Mouse (Mus musculus): ENCODE results near the gene Coa3. TPM values are rescaled to one million over a fixed set of nuclear protein-coding genes. Genes with fewer than 3 reads are reported as not detected.

The Coa3 gene
- total RNA-seq, 2 experiments from 2014 or later = 95.5 to 108 TPM

- H3K4me3 ChIP-seq = no peak overlapping the region
- no peak overlapping the region for H3K27ac ChIP-seq
- no peak for TF ChIP-seq CTCF (conservative IDR thresholded peaks at IDR 0.05)
- DNase-seq (ENCODE audit: low spot score in 2 of 2) = no peak
Observed at GRCm38 (mm10) chr11:101307744-101308143, 28.8 kb upstream of the Coa3 start.

- peak within 1 kb of the TSS; percentile 98 for H3K4me3 ChIP-seq
- H3K27ac ChIP-seq = peak within 1 kb of the TSS; percentile 82
- TF ChIP-seq CTCF (conservative IDR thresholded peaks at IDR 0.05) = peak; percentile 99
- DNase-seq (ENCODE audit: low spot score in 2 of 2) = peak; percentile 95 to 100
Observed at GRCm38 (mm10) chr11:101302004-101302798, 23.3 kb upstream of the Coa3 start, which contains the start of gene Becn1. TSS of gene Becn1 (minus strand) at chr11:101302286.

GRCm38 (mm10) chr11:101301299-101302003 lies 22.5 kb upstream of the Coa3 start:
- no peak for DNase-seq (ENCODE audit: low spot score in 2 of 2)
- Histone ChIP-seq H3K4me3 (peak overlapping the region; percentile 98), H3K27ac (peak overlapping the region; percentile 82)
- no peak for TF ChIP-seq CTCF (conservative IDR thresholded peaks at IDR 0.05)

GRCm38 (mm10) chr11:101300881-101301280 lies 22.0 kb upstream of the Coa3 start:
- Histone ChIP-seq H3K4me3 (peak overlapping the region; percentile 98), H3K27ac (no peak overlapping the region)
- peak; percentile 35 for TF ChIP-seq CTCF (conservative IDR thresholded peaks at IDR 0.05)
- no peak for DNase-seq (ENCODE audit: low spot score in 2 of 2)

GRCm38 (mm10) chr11:101295191-101295590 lies 16.3 kb upstream of the Coa3 start:
- H3K4me3 ChIP-seq = no peak overlapping the region
- TF ChIP-seq CTCF (conservative IDR thresholded peaks at IDR 0.05) = no peak
- DNase-seq (ENCODE audit: low spot score in 2 of 2) = no peak
- H3K27ac ChIP-seq = no peak overlapping the region

- H3K27ac ChIP-seq = no peak overlapping the region
- TF ChIP-seq CTCF (conservative IDR thresholded peaks at IDR 0.05) = no peak
- no peak overlapping the region for H3K4me3 ChIP-seq
- DNase-seq (ENCODE audit: low spot score in 2 of 2) = no peak
Observed at GRCm38 (mm10) chr11:101291231-101291630, 12.3 kb upstream of the Coa3 start.

- Histone ChIP-seq H3K27ac (peak overlapping the region; percentile 65), H3K4me3 (no peak overlapping the region)
- DNase-seq (ENCODE audit: low spot score in 2 of 2) = peak in 1 of 2 experiments; percentile 45
- TF ChIP-seq CTCF (conservative IDR thresholded peaks at IDR 0.05) = no peak
Observed at GRCm38 (mm10) chr11:101287306-101287705, 8.4 kb upstream of the Coa3 start.

- Histone ChIP-seq H3K27ac (no peak overlapping the region), H3K4me3 (no peak overlapping the region)
- no peak for TF ChIP-seq CTCF (conservative IDR thresholded peaks at IDR 0.05)
- DNase-seq (ENCODE audit: low spot score in 2 of 2) = no peak
Observed at GRCm38 (mm10) chr11:101283805-101284204, 4.9 kb upstream of the Coa3 start.

GRCm38 (mm10) chr11:101282896-101283295 lies 4.0 kb upstream of the Coa3 start:
- TF ChIP-seq CTCF (conservative IDR thresholded peaks at IDR 0.05) = no peak
- H3K4me3 ChIP-seq = no peak overlapping the region
- DNase-seq (ENCODE audit: low spot score in 2 of 2) = no peak
- H3K27ac ChIP-seq = no peak overlapping the region

- no peak for TF ChIP-seq CTCF (conservative IDR thresholded peaks at IDR 0.05)
- no peak overlapping the region for H3K27ac ChIP-seq
- no peak for DNase-seq (ENCODE audit: low spot score in 2 of 2)
- no peak overlapping the region for H3K4me3 ChIP-seq
Observed at GRCm38 (mm10) chr11:101280837-101281236, 1.9 kb upstream of the Coa3 start.

- no peak for TF ChIP-seq CTCF (conservative IDR thresholded peaks at IDR 0.05)
- peak overlapping the region; percentile 86 for H3K4me3 ChIP-seq
- no peak for DNase-seq (ENCODE audit: low spot score in 2 of 2)
Observed at GRCm38 (mm10) chr11:101279193-101279569, 267 bp upstream of the Coa3 start.

GRCm38 (mm10) chr11:101277381-101278222 lies 1.3 kb downstream of the Coa3 start:
- no peak for TF ChIP-seq CTCF (conservative IDR thresholded peaks at IDR 0.05)
- H3K4me3 ChIP-seq = peak overlapping the region; percentile 86
- DNase-seq (ENCODE audit: low spot score in 2 of 2) = peak in 1 of 2 experiments; percentile 34
- peak overlapping the region; percentile 96 for H3K27ac ChIP-seq

More at GRCm38 (mm10) chr11:101279193-101279569, 267 bp upstream of the Coa3 start:
- H3K27ac ChIP-seq = peak overlapping the region; percentile 96; the same call in 1 of the 2 replicates
